Mouse (Mus musculus) bone marrow, adult 2 months (tissue): ENCODE data around the gene Cacna1c.

Experiments used
- CTCF ChIP-seq: fragments of 200-500 bp; IDR thresholded peaks from 2 replicates; pipeline ENCODE4 v1.5.1; 2011; ENCODE audit warnings: low read length, control low read depth; ENCODE audit not compliant: control insufficient read depth, insufficient read depth
- POLR2A ChIP-seq: fragments of 200-500 bp; IDR thresholded peaks from 2 replicates; pipeline ENCODE4 v1.6.1; 2011; ENCODE audit warnings: low read depth, mild to moderate bottlenecking, control low read depth, low read length, borderline replicate concordance; ENCODE audit not compliant: control insufficient read depth

- TF ChIP-seq CTCF (no peak), POLR2A (no peak)
These were observed 23.1 kb upstream of the Cacna1c start for GRCm38 (mm10) chr6:119219237-119219870.
